28 mouse cellular contexts compared by ENCODE assay signal in the genomic region with DNA sequence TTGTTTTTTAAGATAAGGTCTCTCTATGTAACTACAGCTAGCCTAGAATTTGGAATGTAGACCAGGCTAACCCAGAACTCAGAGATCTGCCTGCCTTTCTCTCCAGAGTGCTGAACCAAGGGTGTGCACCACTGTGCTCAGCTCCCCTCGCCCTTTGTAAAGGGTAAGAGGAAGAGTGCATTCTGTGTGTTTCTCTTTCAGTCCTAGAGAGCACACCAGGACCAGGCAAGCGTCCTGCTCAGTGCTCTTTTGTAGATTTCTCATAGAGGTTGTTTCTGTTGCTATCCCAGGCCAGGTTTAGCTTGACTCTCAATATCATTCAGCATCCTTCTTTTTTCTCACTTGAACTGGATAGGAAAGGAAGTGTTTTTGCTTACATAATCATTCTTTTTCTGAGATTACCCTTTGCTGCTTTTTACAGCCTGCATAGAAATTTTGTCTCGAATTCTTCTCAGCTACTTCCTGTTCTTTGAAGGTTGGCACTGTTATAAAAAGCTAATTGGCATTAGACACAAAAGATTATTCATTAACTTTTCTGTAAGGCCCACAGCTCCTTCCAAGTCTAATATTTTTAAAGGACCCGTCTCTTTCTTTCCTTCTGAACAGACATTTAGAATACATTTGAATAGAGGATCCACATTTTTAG. TPM values are rescaled to one million over a fixed set of nuclear protein-coding genes. Genes with fewer than 3 reads are reported as not detected.
DNase-seq lines count a peak whose midpoint lies in the region; ATAC-seq and TF ChIP-seq lines count a peak whose summit lies in the region.
"Had no signal": no experiment of that assay in that cellular context is flagged by ENCODE, and none has a peak within 500 bp of the region (broad histone marks: within the 10 kb centered on the region; RNA-seq: fewer than 3 reads in every experiment).

No protein-coding gene starts in this region.

- H3K36me3 ChIP-seq in kidney, postnatal 0 days (ENCODE audit: insufficient read depth, low read length), result no peaks in the 10 kb centered on the region
- no peaks in the 10 kb centered on the region for H3K36me3 ChIP-seq in intestine, postnatal 0 days (ENCODE audit: control insufficient read depth, insufficient read depth)
- no peaks in the 10 kb centered on the region for H3K36me3 ChIP-seq in limb, embryonic 10.5 days
- H3K36me3 ChIP-seq: embryonic facial prominence, embryonic 12.5 days; heart, embryonic 10.5 days; liver, embryonic 12.5 days; midbrain, embryonic 15.5 days; neural tube, embryonic 13.5 days had no signal

- H3K4me2 ChIP-seq in kidney, postnatal 0 days (ENCODE audit: low read length), result no peak overlapping the region
- peak overlapping the region; percentile 17; the same call in 1 of the 2 replicates for H3K4me2 ChIP-seq in intestine, postnatal 0 days (replicated peaks; ENCODE audit: low read depth)
- H3K4me2 ChIP-seq: embryonic facial prominence, embryonic 12.5 days; liver, embryonic 12.5 days; midbrain, embryonic 15.5 days; neural tube, embryonic 13.5 days had no signal

- H3K9ac ChIP-seq in kidney, postnatal 0 days (ENCODE audit: low read depth, low read length), result no peak overlapping the region
- H3K9ac ChIP-seq in intestine, postnatal 0 days (ENCODE audit: low read depth, low read length), result no peak overlapping the region
- H3K9ac ChIP-seq: embryonic facial prominence, embryonic 12.5 days; liver, embryonic 12.5 days; midbrain, embryonic 15.5 days; neural tube, embryonic 13.5 days had no signal

- no peaks in the 10 kb centered on the region for H3K4me1 ChIP-seq in kidney, postnatal 0 days (replicated peaks; ENCODE audit: insufficient read depth, low read length)
- H3K4me1 ChIP-seq in intestine, postnatal 0 days (replicated peaks; ENCODE audit: control insufficient read depth, insufficient read depth, low read length), result 0 out of 2 replicates have a peak, but pooled peaks cover 3% of the 10 kb centered on the region
- no peaks in the 10 kb centered on the region for H3K4me1 ChIP-seq in limb, embryonic 10.5 days
- H3K4me1 ChIP-seq: embryonic facial prominence, embryonic 12.5 days; heart, embryonic 10.5 days; liver, embryonic 12.5 days; midbrain, embryonic 15.5 days had no signal

- H3K4me3 ChIP-seq in kidney, postnatal 0 days (replicated peaks; ENCODE audit: low read depth, low read length), result no peak overlapping the region
- H3K4me3 ChIP-seq in intestine, postnatal 0 days (ENCODE audit: low read depth, low read length), result no peak overlapping the region
- H3K4me3 ChIP-seq in limb, embryonic 10.5 days, result no peak overlapping the region
- H3K4me3 ChIP-seq: embryonic facial prominence, embryonic 12.5 days; heart, embryonic 10.5 days; liver, embryonic 12.5 days; midbrain, embryonic 15.5 days; myocyte; neural tube, embryonic 13.5 days had no signal

- DNase-seq in frontal cortex, postnatal 36 days (ENCODE audit: low spot score in 2 of 2), result no peak
- DNase-seq in kidney, postnatal 0 days (ENCODE audit: low spot score), result peak; percentile 6
- DNase-seq in kidney, postnatal 14 days, result no peak
- DNase-seq in Muller cell, postnatal 12 days (ENCODE audit: inconsistent ontology term), result peak; percentile 31
- DNase-seq in gastrocnemius, adult 8-10 months (ENCODE audit: low spot score in 2 of 2), result no peak
- DNase-seq in limb, embryonic 10.5 days (ENCODE audit: low spot score), result no peak
- DNase-seq: adrenal gland, postnatal 36 days; cerebellum, adult 11 months; cerebellum, postnatal 10 days; gastrocnemius, postnatal 10 days; heart, postnatal 4 days; kidney, postnatal 25 days; lung, adult 18-20 months; lung, postnatal 14 days; retina, postnatal 1 day; right cerebral cortex, postnatal 25 days; thymus, postnatal 36 days had no signal

- no peaks in the 10 kb centered on the region for H3K27me3 ChIP-seq in kidney, postnatal 0 days (ENCODE audit: insufficient read depth, low read length)
- H3K27me3 ChIP-seq in intestine, postnatal 0 days (replicated peaks; ENCODE audit: control insufficient read depth, insufficient read depth, low read length), result no peaks in the 10 kb centered on the region
- H3K27me3 ChIP-seq in limb, embryonic 10.5 days (ENCODE audit: low read depth, poor library complexity, severe bottlenecking), result no peaks in the 10 kb centered on the region
- H3K27me3 ChIP-seq: embryonic facial prominence, embryonic 12.5 days; liver, embryonic 12.5 days; midbrain, embryonic 15.5 days; neural tube, embryonic 13.5 days had no signal

- ATAC-seq in frontal cortex, adult (ENCODE audit: low TSS enrichment), result peak; percentile 64
- ATAC-seq in kidney, postnatal 0 days (replicated peaks; ENCODE audit: low FRiP score, low read depth), result no peak
- peak; percentile 61 for ATAC-seq in intestine, postnatal 0 days
- ATAC-seq: hindbrain, postnatal 0 days; liver, embryonic 12.5 days; midbrain, embryonic 15.5 days; Patski had no signal

- no peak overlapping the region for H3K27ac ChIP-seq in kidney, postnatal 0 days
- no peak overlapping the region for H3K27ac ChIP-seq in intestine, postnatal 0 days (ENCODE audit: low read depth, low read length)
- H3K27ac ChIP-seq in limb, embryonic 10.5 days, result no peak overlapping the region
- H3K27ac ChIP-seq: embryonic facial prominence, embryonic 12.5 days; heart, embryonic 10.5 days; hindbrain, postnatal 0 days; liver, embryonic 12.5 days; midbrain, embryonic 15.5 days; neural tube, embryonic 13.5 days had no signal

- 43% methylated on average over 4 of the region's 4 CpGs for WGBS in kidney, postnatal 0 days
- 20% methylated on average over 4 of the region's 4 CpGs for WGBS in intestine, postnatal 0 days
- WGBS in limb, embryonic 10.5 days, result 76% methylated on average over 4 of the region's 4 CpGs

- H3K9me3 ChIP-seq in kidney, postnatal 0 days (replicated peaks; ENCODE audit: low read length), result no peaks in the 10 kb centered on the region
- H3K9me3 ChIP-seq in intestine, postnatal 0 days (ENCODE audit: control insufficient read depth), result no peaks in the 10 kb centered on the region
- H3K9me3 ChIP-seq in limb, embryonic 10.5 days (replicated peaks), result no peaks in the 10 kb centered on the region
- H3K9me3 ChIP-seq: embryonic facial prominence, embryonic 12.5 days; heart, embryonic 10.5 days; liver, embryonic 12.5 days; midbrain, embryonic 15.5 days; neural tube, embryonic 13.5 days had no signal

- TF ChIP-seq CTCF in kidney, postnatal 0 days (IDR thresholded peaks at IDR 0.05; ENCODE audit: low read depth), result no peak
- TF ChIP-seq CTCF in intestine, postnatal 0 days (IDR thresholded peaks at IDR 0.05; ENCODE audit: low read depth), result no peak

RNA-seq across cellular contexts. Expression of a gene that starts 51.0 kb away (rescaled TPM):
- polyA plus RNA-seq in kidney, postnatal 0 days (2015; fragmentation: Nextera tagmentation; extraction: Ambion mirVana), result 1.4 and 1.5 TPM in 2 replicates
- polyA plus RNA-seq in intestine, postnatal 0 days (2015; fragmentation: Nextera tagmentation; extraction: Ambion mirVana), result 1.9 and 2.1 TPM in 2 replicates
- total RNA-seq in gastrocnemius, adult 8-10 months (2022), result under 1 TPM; 0.05 to 0.17 (median 0.07) TPM
- 0.59 and 0.68 TPM in 2 replicates for polyA plus RNA-seq in limb, embryonic 10.5 days (2016; fragmentation: Nextera tagmentation; extraction: Ambion mirVana)
- total RNA-seq: granulocyte monocyte progenitor cell, adult 5-6 weeks had no signal
- polyA plus RNA-seq: myocyte had no signal

Comparison
In these comparisons a context has a peak if more than half of its experiments do, and no peak if none do; other contexts are left out.
1. DNase-seq: peak in kidney, postnatal 0 days (single experiment) and Muller cell, postnatal 12 days (single experiment); none in frontal cortex, postnatal 36 days (0 of 2), kidney, postnatal 14 days (single experiment), gastrocnemius, adult 8-10 months (0 of 2) and limb, embryonic 10.5 days (single experiment).